Mouse (Mus musculus): Measurements from ENCODE around the gene Uhrf1bp1. TPM values are rescaled to one million over a fixed set of nuclear protein-coding genes. Genes with fewer than 3 reads are reported as not detected.

The Uhrf1bp1 gene
- polyA plus RNA-seq (2015; fragmentation: Nextera tagmentation; extraction: Ambion mirVana), result 7.5 and 7.7 TPM in 2 replicates

DNA sequence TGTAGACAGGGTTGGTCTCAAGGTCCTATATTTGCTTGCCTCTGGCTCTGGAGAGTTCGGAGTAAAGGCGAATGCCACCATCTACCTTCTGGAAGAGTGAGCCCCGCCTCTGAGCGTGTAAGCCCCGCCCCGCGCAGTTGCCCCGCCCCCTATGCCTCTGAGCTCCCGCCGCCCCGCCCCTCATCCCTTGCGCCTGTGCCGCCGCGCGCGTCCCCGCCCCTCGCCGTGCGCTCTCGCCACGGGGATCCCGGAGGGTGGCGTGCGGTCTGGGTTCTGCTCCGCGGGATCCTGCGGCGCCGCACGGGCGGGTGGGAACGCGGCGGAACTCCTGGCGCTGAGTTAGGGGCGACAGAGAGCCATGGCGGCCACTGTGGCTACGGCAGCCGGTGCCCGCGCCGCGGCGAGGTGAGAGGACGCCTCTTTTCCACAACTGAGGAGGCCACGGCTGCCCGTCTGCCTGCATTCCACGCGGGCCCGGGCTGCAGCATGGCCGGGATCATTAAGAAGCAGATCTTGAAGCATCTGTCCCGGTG, at the start of gene Uhrf1bp1:
TSS of gene Uhrf1bp1 (plus strand) at position 177 of the 533 bp plus-strand sequence.
- Histone ChIP-seq H3K9ac (replicated peaks; ENCODE audit: low read length) (peak within 1 kb of the TSS; percentile 91), H3K27ac (ENCODE audit: low read length) (peak within 1 kb of the TSS; percentile 84), H3K4me3 (ENCODE audit: low read length) (peak within 1 kb of the TSS; percentile 97), H3K4me2 (replicated peaks; ENCODE audit: low read depth, low read length) (peak within 1 kb of the TSS; percentile 88), H3K27me3 (ENCODE audit: insufficient read depth, low read length) (no peaks in the 10 kb centered on the region), H3K4me1 (ENCODE audit: insufficient read depth, low read length) (peaks cover 30% of the 10 kb centered on the region), H3K9me3 (ENCODE audit: low read length) (no peaks in the 10 kb centered on the region), H3K36me3 (ENCODE audit: insufficient read depth, low read length) (peaks cover 11% of the 10 kb centered on the region)
- under 1% methylated on average over 51 of the region's 54 CpGs for WGBS
- peak; percentile 85 for ATAC-seq (ENCODE audit: low FRiP score, low TSS enrichment)

DNA sequence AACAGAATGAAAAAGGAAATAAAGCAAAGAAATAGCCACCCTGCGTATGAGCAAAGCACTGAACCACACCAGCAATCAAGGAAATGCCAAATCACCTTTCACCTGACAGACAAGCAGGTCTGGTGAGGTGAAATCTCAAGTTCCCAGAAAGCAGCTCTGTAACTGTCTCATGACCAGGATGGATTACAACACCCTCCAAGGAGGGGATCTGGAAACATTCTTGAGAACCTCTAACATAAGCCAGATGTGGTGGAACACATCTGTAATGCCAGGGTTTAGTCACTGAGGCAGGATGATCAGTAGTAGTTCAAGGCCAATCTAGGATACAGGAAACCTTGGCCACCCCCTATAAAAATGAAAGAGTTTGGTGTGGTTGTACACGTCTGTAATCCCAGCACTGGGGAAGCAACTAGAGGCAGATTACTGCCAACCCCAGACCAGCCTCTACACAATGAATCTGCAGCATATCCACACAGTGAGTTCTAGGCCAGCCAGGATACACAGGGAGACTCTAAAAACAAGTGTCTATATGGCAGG, 48.6 kb upstream of the Uhrf1bp1 start:
- Histone ChIP-seq H3K9ac (replicated peaks; ENCODE audit: low read length) (no peak overlapping the region), H3K4me2 (replicated peaks; ENCODE audit: low read depth, low read length) (no peak overlapping the region), H3K4me1 (ENCODE audit: insufficient read depth, low read length) (peaks cover 9% of the 10 kb centered on the region), H3K27me3 (ENCODE audit: insufficient read depth, low read length) (no peaks in the 10 kb centered on the region), H3K4me3 (ENCODE audit: low read length) (no peak overlapping the region), H3K36me3 (ENCODE audit: insufficient read depth, low read length) (no peaks in the 10 kb centered on the region), H3K9me3 (ENCODE audit: low read length) (no peaks in the 10 kb centered on the region), H3K27ac (ENCODE audit: low read length) (no peak overlapping the region)
- 74% methylated on average over 2 of the region's 2 CpGs for WGBS
- no peak for ATAC-seq (ENCODE audit: low FRiP score, low TSS enrichment)

DNA sequence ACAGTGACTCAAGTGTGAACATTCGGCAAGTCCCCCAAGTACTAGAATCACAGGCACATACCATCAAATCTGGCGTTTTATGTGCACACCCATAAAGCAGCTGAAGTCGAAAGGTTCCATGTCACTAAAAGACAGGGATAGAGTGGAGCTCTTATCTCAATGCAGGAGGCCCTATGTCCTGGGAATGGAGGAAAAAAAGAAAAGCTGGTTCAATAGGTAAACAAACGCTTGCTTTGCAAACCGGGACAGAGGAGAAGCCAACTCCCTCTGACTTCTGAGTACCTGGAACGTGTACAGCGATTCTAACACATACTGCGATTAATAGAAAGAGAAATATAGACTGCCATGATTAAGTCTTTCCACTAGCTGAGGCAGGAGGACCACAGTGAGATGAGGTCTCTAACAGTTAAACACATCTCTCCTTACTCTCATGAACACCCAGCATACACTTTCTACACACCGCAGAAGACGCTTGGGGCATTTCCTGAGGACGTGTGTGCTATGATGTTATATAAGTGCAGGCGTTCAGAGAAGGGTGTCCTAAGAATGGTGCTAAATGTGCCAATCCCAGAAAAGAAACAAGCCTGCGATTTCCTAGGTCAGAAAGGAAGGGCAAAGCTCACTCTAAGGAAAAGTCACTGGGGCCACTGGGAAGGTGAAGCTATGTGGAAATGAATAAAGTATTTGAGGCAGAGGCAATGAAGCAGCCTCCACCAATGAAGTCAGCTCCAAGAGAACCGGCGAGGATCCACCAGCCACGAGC, 45.5 kb upstream of the Uhrf1bp1 start:
- no peaks in the 10 kb centered on the region for H3K9me3 ChIP-seq (ENCODE audit: low read length)
- no peak overlapping the region for H3K4me3 ChIP-seq (ENCODE audit: low read length)
- H3K27ac ChIP-seq (ENCODE audit: low read length), result no peak overlapping the region
- H3K4me1 ChIP-seq (ENCODE audit: insufficient read depth, low read length), result peaks cover 9% of the 10 kb centered on the region
- H3K4me2 ChIP-seq (replicated peaks; ENCODE audit: low read depth, low read length), result no peak overlapping the region
- H3K27me3 ChIP-seq (ENCODE audit: insufficient read depth, low read length), result no peaks in the 10 kb centered on the region
- no peak overlapping the region for H3K9ac ChIP-seq (replicated peaks; ENCODE audit: low read length)
- no peak for ATAC-seq (ENCODE audit: low FRiP score, low TSS enrichment)
- H3K36me3 ChIP-seq (ENCODE audit: insufficient read depth, low read length), result no peaks in the 10 kb centered on the region
- WGBS, result 77% methylated on average over 16 of the region's 16 CpGs

DNA sequence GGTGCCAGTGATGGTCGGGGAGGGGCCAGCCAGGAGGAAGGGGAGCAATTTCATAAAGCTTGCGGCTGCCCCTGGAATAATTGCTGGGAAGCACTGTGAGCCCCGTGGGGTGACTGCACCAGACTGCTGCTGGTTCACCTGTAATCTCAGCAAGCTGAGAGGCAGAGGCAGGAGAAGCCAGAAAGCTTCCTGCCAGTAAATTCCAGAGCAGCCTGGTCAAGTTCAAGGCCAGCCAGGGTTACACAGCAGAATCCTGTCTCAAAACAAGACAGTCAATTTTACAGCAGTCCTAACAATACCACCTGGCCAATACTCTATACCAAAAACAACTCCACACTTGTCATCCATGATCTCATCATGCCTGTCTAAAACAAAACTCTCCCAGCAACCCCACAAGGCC, 44.3 kb upstream of the Uhrf1bp1 start:
- Histone ChIP-seq H3K36me3 (ENCODE audit: insufficient read depth, low read length) (no peaks in the 10 kb centered on the region), H3K27ac (ENCODE audit: low read length) (no peak overlapping the region), H3K4me1 (ENCODE audit: insufficient read depth, low read length) (peaks cover 9% of the 10 kb centered on the region), H3K4me2 (replicated peaks; ENCODE audit: low read depth, low read length) (no peak overlapping the region), H3K27me3 (ENCODE audit: insufficient read depth, low read length) (no peaks in the 10 kb centered on the region), H3K9me3 (ENCODE audit: low read length) (no peaks in the 10 kb centered on the region), H3K4me3 (ENCODE audit: low read length) (no peak overlapping the region), H3K9ac (replicated peaks; ENCODE audit: low read length) (no peak overlapping the region)
- WGBS, result 83% methylated on average over 3 of the region's 3 CpGs
- ATAC-seq (ENCODE audit: low FRiP score, low TSS enrichment), result no peak

DNA sequence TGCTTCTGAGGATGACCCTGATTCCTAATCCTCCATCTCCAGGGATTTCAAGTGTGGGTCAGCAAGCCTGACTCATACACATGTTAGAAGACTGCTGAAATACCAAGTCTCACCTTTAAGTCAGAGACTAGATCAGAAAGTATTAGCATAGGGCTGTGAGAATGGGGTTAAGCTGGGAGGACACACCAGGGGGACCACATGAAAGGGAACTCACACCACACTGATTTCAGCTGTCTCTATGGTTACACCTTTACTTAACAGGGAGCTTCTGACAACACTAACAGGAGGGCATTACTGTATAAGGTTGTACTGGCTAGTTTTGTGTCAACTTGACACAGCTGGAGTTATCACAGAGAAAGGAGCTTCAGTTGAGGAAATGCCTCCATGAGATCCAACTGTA, 41.6 kb upstream of the Uhrf1bp1 start:
- H3K4me1 ChIP-seq (ENCODE audit: insufficient read depth, low read length), result peaks cover 21% of the 10 kb centered on the region
- H3K9ac ChIP-seq (replicated peaks; ENCODE audit: low read length), result no peak overlapping the region
- H3K27ac ChIP-seq (ENCODE audit: low read length), result no peak overlapping the region
- H3K4me2 ChIP-seq (replicated peaks; ENCODE audit: low read depth, low read length), result no peak overlapping the region
- H3K27me3 ChIP-seq (ENCODE audit: insufficient read depth, low read length), result no peaks in the 10 kb centered on the region
- H3K36me3 ChIP-seq (ENCODE audit: insufficient read depth, low read length), result no peaks in the 10 kb centered on the region
- no peaks in the 10 kb centered on the region for H3K9me3 ChIP-seq (ENCODE audit: low read length)
- no peak for ATAC-seq (ENCODE audit: low FRiP score, low TSS enrichment)
- H3K4me3 ChIP-seq (ENCODE audit: low read length), result no peak overlapping the region

DNA sequence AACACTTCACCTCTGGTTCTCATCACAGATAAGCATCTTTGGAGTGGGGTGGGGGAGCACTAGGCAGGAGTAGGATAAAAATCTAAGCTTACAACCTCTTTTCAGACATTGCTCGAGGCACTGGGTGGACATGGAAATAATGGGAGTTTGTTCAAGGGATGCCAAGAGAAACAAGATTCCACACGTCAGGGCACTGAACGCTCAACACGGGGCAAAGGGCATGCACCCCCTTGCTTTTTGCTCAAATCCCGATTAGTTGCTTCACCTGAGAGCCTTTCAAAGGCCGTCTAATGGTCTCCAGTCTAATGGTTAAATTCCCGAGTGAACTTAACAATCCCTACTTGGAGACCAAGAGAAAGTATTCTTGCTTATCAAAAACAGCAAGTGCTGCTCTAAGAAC, 37.2 kb upstream of the Uhrf1bp1 start:
- Histone ChIP-seq H3K9ac (replicated peaks; ENCODE audit: low read length) (peak overlapping the region; percentile 90), H3K27me3 (ENCODE audit: insufficient read depth, low read length) (no peaks in the 10 kb centered on the region), H3K4me1 (ENCODE audit: insufficient read depth, low read length) (peaks cover 20% of the 10 kb centered on the region), H3K27ac (ENCODE audit: low read length) (peak overlapping the region; percentile 83), H3K9me3 (ENCODE audit: low read length) (no peaks in the 10 kb centered on the region), H3K36me3 (ENCODE audit: insufficient read depth, low read length) (no peaks in the 10 kb centered on the region), H3K4me2 (replicated peaks; ENCODE audit: low read depth, low read length) (peak overlapping the region; percentile 91), H3K4me3 (ENCODE audit: low read length) (peak overlapping the region; percentile 89)
- ATAC-seq (ENCODE audit: low FRiP score, low TSS enrichment), result no peak
- WGBS, result 3% methylated on average over 7 of the region's 7 CpGs

DNA sequence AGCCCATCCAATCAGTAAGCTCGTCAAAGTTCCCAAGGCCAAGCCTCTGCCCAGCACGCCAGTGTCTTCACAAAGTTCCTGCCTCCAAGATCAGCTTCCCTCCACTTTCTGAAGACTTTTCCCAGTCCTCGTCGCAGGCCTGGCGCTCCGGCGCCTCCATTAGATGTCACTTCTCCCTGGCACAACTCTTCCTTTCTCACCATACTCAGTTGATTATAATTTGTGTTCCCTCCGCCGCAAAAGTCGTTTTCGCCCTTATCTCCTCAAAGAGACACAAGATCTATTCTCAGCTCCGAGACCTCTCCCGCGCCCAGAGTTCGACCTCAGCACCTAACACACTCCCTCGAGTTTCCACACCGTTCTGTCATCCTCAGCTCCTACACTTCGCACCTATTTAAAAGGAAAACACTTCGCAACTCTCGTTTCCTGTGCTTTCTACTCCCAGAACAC, 36.7 kb upstream of the Uhrf1bp1 start:
- WGBS, result under 1% methylated on average over 20 of the region's 20 CpGs
- no peaks in the 10 kb centered on the region for H3K36me3 ChIP-seq (ENCODE audit: insufficient read depth, low read length)
- ATAC-seq (ENCODE audit: low FRiP score, low TSS enrichment), result no peak
- H3K4me1 ChIP-seq (ENCODE audit: insufficient read depth, low read length), result peaks cover 20% of the 10 kb centered on the region
- peak overlapping the region; percentile 90 for H3K9ac ChIP-seq (replicated peaks; ENCODE audit: low read length)
- peak overlapping the region; percentile 91 for H3K4me2 ChIP-seq (replicated peaks; ENCODE audit: low read depth, low read length)
- no peaks in the 10 kb centered on the region for H3K9me3 ChIP-seq (ENCODE audit: low read length)
- H3K4me3 ChIP-seq (ENCODE audit: low read length), result peak overlapping the region; percentile 89
- H3K27me3 ChIP-seq (ENCODE audit: insufficient read depth, low read length), result no peaks in the 10 kb centered on the region
- H3K27ac ChIP-seq (ENCODE audit: low read length), result peak overlapping the region; percentile 83

DNA sequence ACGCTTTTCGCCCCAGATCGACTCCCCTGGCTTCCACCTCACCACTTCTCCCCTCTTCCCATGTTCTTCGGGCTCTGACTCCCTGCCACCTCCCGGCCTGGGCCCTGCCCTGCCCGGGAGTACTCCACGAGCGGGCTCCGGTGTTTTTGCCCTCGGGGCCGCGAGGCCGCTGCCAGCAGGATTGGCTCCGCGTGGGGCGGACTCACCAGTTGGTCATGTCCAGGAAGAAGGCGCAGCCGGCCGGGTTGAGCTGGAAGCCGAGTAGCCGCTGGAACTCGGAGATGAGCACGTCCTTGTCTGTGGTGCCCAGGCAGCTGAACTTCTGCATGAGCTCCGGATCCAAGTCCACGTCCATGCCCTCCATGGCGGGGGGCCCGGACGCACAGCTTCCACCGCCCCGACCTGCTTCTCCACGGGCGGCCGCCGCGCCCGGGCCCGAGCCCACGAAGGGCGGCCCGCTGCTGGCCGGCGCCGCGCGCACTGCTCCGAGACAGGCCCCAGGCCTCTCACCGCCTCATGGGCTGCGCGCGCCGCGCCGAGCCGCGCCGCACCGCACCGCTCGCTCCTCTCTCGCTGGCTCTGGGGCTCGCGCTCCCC, 36.2 kb upstream of the Uhrf1bp1 start:
- Histone ChIP-seq H3K4me3 (ENCODE audit: low read length) (peak overlapping the region; percentile 89), H3K27me3 (ENCODE audit: insufficient read depth, low read length) (no peaks in the 10 kb centered on the region), H3K9me3 (ENCODE audit: low read length) (no peaks in the 10 kb centered on the region), H3K27ac (ENCODE audit: low read length) (peak overlapping the region; percentile 83), H3K4me2 (replicated peaks; ENCODE audit: low read depth, low read length) (peak overlapping the region; percentile 91), H3K4me1 (ENCODE audit: insufficient read depth, low read length) (peaks cover 20% of the 10 kb centered on the region), H3K36me3 (ENCODE audit: insufficient read depth, low read length) (no peaks in the 10 kb centered on the region), H3K9ac (replicated peaks; ENCODE audit: low read length) (peak overlapping the region; percentile 90)
- peak; percentile 89 for ATAC-seq (ENCODE audit: low FRiP score, low TSS enrichment)
- WGBS, result under 1% methylated on average over 54 of the region's 62 CpGs

DNA sequence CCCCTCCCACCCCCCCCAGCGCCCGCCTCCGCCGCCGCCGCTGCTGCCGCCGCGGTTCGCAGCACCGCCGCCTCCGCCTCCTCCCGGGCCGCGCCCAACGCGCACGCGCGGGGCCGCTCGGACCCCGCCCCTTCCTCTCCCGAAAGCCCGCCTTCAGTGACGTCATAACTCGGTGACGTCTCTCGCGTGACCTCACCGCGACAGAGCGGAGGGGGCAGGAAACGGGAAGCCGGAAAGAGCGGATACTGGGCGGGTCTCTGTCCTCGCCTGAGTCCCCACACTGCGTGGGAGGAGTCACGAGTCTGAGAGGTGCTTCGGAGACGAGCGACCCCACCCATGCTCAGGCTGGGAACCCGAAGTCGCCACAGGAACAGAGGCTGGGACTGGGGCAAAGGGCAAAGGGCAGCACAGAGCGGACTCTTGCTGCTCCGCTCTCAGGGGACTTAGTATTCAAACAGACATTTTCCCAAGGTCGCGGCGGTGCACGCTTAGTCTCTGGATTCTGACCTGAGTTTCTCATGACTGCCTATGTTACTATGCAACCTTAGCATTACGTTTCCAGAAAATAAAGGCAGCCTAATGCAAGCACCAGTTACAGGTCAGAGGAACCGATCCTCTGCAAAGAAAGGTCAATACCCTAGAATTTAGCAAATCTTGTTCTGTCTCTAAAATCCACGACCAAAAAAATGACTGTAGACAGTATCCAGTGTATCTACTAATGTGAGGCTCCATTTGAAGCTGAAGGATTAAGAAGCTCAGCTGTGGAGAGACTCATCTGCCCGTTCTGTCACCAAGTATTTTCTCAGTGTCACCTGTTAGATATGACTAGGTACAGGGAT, 35.5 kb upstream of the Uhrf1bp1 start, which contains the start of gene D17Wsu92e:
TSS of gene D17Wsu92e (minus strand) at position 81 of the 839 bp plus-strand sequence.
- 3% methylated on average over 40 of the region's 56 CpGs for WGBS

More for the DNA sequence above, 35.5 kb upstream of the Uhrf1bp1 start, which contains the start of gene D17Wsu92e:
- H3K9me3 ChIP-seq (ENCODE audit: low read length), result no peaks in the 10 kb centered on the region
- no peaks in the 10 kb centered on the region for H3K27me3 ChIP-seq (ENCODE audit: insufficient read depth, low read length)
- H3K27ac ChIP-seq (ENCODE audit: low read length), result peak within 1 kb of the TSS; percentile 86
- H3K4me3 ChIP-seq (ENCODE audit: low read length), result peak within 1 kb of the TSS; percentile 89
- peak within 1 kb of the TSS; percentile 91 for H3K4me2 ChIP-seq (replicated peaks; ENCODE audit: low read depth, low read length)
- H3K36me3 ChIP-seq (ENCODE audit: insufficient read depth, low read length), result no peaks in the 10 kb centered on the region
- ATAC-seq (ENCODE audit: low FRiP score, low TSS enrichment), result peak; percentile 96
- peak within 1 kb of the TSS; percentile 90 for H3K9ac ChIP-seq (replicated peaks; ENCODE audit: low read length)
- H3K4me1 ChIP-seq (ENCODE audit: insufficient read depth, low read length), result peaks cover 24% of the 10 kb centered on the region
